Mouse (Mus musculus) heart, embryonic 16.5 days (tissue): ENCODE results near the gene Gm14137. TPM values are rescaled to one million over a fixed set of nuclear protein-coding genes. Genes with fewer than 3 reads are reported as not detected.

Experiments used
- ATAC-seq: fragments of 200-750 bp; cut with Nextera tagmentation; replicated peaks from 2 replicates; pipeline ENCODE4 v1.8.0; 2017; ENCODE audit warnings: moderate number of reproducible peaks; ENCODE audit not compliant: insufficient read depth, low FRiP score; ENCODE audit errors: extremely low read depth
- H3K27ac ChIP-seq: fragments of 300-500 bp; sonication (generic); 2 replicates; pipeline ENCODE4 v1.5.1; 2014; ENCODE audit warnings: mild to moderate bottlenecking, low read length, control low read depth, moderate library complexity
- H3K27me3 ChIP-seq: fragments of 300-500 bp; sonication (generic); 2 replicates; pipeline ENCODE4 v1.6.1; 2014; ENCODE audit warnings: low read length, mixed read lengths; ENCODE audit not compliant: control insufficient read depth, insufficient read depth
- H3K36me3 ChIP-seq: fragments of 300-500 bp; sonication (generic); 2 replicates; pipeline ENCODE4 v1.6.1; 2014; ENCODE audit not compliant: control insufficient read depth, insufficient read depth
- H3K4me1 ChIP-seq: fragments of 300-500 bp; sonication (generic); 2 replicates; pipeline ENCODE4 v1.6.1; 2014; ENCODE audit warnings: low read length, mixed read lengths; ENCODE audit not compliant: control insufficient read depth, insufficient read depth
- H3K4me2 ChIP-seq: fragments of 300-500 bp; sonication (generic); 2 replicates; pipeline ENCODE4 v1.6.1; 2014; ENCODE audit warnings: low read depth, mild to moderate bottlenecking, control low read depth, low read length
- H3K4me3 ChIP-seq: fragments of 300-500 bp; sonication (generic); 2 replicates; pipeline ENCODE4 v1.5.1; 2014; ENCODE audit warnings: mild to moderate bottlenecking, control low read depth, low read length
- H3K9ac ChIP-seq: fragments of 300-500 bp; sonication (generic); 2 replicates; pipeline ENCODE4 v1.6.1; 2014; ENCODE audit warnings: low read length, control low read depth
- H3K9me3 ChIP-seq: fragments of 300-500 bp; sonication (generic); replicated peaks from 2 replicates; pipeline ENCODE4 v1.6.1; 2016; ENCODE audit warnings: low read length; ENCODE audit not compliant: control insufficient read depth
- WGBS: fragments of 180-500 bp; shearing (Covaris S2); extraction: QIAGEN DNeasy Blood & Tissue Kit; methylation state at CpG from one replicate; pipeline ENCODE4 v1.1.7; 2014; 5-methylcytosine and 5-hydroxymethylcytosine counted together
- polyA plus RNA-seq: library from polyadenylated mRNA; unstranded; fragments of >200 nt; fragmentation: Nextera tagmentation; extraction: Ambion mirVana; gene quantifications from 2 replicates; pipeline ENCODE4 v1.2.1, GENCODE M21; 2015

Gm14137 gene
- polyA plus RNA-seq, 1 experiment from 2014 or later = 0.46 TPM

- Histone ChIP-seq H3K4me3 (no peak overlapping the region), H3K27me3 (no peaks in the 10 kb centered on the region), H3K36me3 (no peaks in the 10 kb centered on the region), H3K4me2 (no peak overlapping the region), H3K4me1 (peaks cover 2% of the 10 kb centered on the region; the same call in 1 of the 2 replicates), H3K9me3 (no peaks in the 10 kb centered on the region), H3K27ac (peak overlapping the region; percentile 19; the same call in 1 of the 2 replicates), H3K9ac (no peak overlapping the region)
- no peak for ATAC-seq
- WGBS = 67% methylated on average over 4 of the region's 4 CpGs
Observed at GRCm38 (mm10) chr2:119203871-119204460, 29.7 kb downstream of the Gm14137 start.

GRCm38 (mm10) chr2:119207961-119208343 lies 33.6 kb downstream of the Gm14137 start:
- H3K27me3 ChIP-seq = no peaks in the 10 kb centered on the region
- H3K9ac ChIP-seq = peak overlapping the region; percentile 73
- H3K27ac ChIP-seq = peak overlapping the region; percentile 92
- no peaks in the 10 kb centered on the region for H3K9me3 ChIP-seq
- H3K36me3 ChIP-seq = peaks cover 19% of the 10 kb centered on the region
- peak overlapping the region; percentile 87 for H3K4me3 ChIP-seq
- H3K4me2 ChIP-seq = peak overlapping the region; percentile 64
- 16% methylated on average over 6 of the region's 6 CpGs for WGBS
- peaks cover 7% of the 10 kb centered on the region for H3K4me1 ChIP-seq
- no peak for ATAC-seq

- Histone ChIP-seq H3K9ac (peak within 1 kb of the TSS; percentile 89), H3K9me3 (no peaks in the 10 kb centered on the region), H3K4me1 (peaks cover 5% of the 10 kb centered on the region), H3K27ac (peak within 1 kb of the TSS; percentile 92), H3K4me2 (peak within 1 kb of the TSS; percentile 79), H3K4me3 (peak within 1 kb of the TSS; percentile 87), H3K27me3 (no peaks in the 10 kb centered on the region), H3K36me3 (peaks cover 21% of the 10 kb centered on the region)
- WGBS = under 1% methylated on average over 51 of the region's 51 CpGs
- peak; percentile 97 for ATAC-seq
Observed at GRCm38 (mm10) chr2:119208344-119209175, 34.3 kb downstream of the Gm14137 start, which contains the start of the genes Zfyve19 and Dnajc17. Gene Zfyve19 (plus strand): TSS chr2:119208617. Gene Dnajc17 (minus strand): TSS chr2:119208795.

- ATAC-seq = no peak
- peak overlapping the region; percentile 79 for H3K4me2 ChIP-seq
- H3K9me3 ChIP-seq = no peaks in the 10 kb centered on the region
- no peaks in the 10 kb centered on the region for H3K27me3 ChIP-seq
- H3K4me1 ChIP-seq = peaks cover 5% of the 10 kb centered on the region
- peak overlapping the region; percentile 79 for H3K27ac ChIP-seq
- WGBS = 1% methylated on average over 13 of the region's 13 CpGs
- H3K36me3 ChIP-seq = peaks cover 21% of the 10 kb centered on the region
- H3K4me3 ChIP-seq = peak overlapping the region; percentile 87
- peak overlapping the region; percentile 89 for H3K9ac ChIP-seq
Observed at GRCm38 (mm10) chr2:119209176-119209507, 34.8 kb downstream of the Gm14137 start.

Other genes starting within 250 kb of the Gm14137 start
- gene Chst14, start 248.0 kb upstream of the Gm14137 start, polyA plus RNA-seq = 17.1 and 18.0 TPM in 2 replicates
- 18.6 and 19.6 TPM in 2 replicates for gene Ccdc32, start 145.1 kb upstream of the Gm14137 start, polyA plus RNA-seq
- gene Rpusd2, start 139.7 kb upstream of the Gm14137 start, polyA plus RNA-seq = 3.6 and 5.3 TPM in 2 replicates
- gene Knl1, start 127.4 kb upstream of the Gm14137 start, polyA plus RNA-seq = 34.2 and 39.5 TPM in 2 replicates
- 26.5 and 34.6 TPM in 2 replicates for gene Rad51, start 61.7 kb upstream of the Gm14137 start, polyA plus RNA-seq
- 27.0 and 28.4 TPM in 2 replicates for gene Rmdn3, start 17.5 kb upstream of the Gm14137 start, polyA plus RNA-seq
- 5.5 and 6.9 TPM in 2 replicates for gene Gchfr, start 6.7 kb upstream of the Gm14137 start, polyA plus RNA-seq
- gene Zfyve19, start 34.1 kb downstream of the Gm14137 start, polyA plus RNA-seq = 36.8 and 37.9 TPM in 2 replicates
- 10.5 and 11.2 TPM in 2 replicates for gene Dnajc17, start 34.3 kb downstream of the Gm14137 start, polyA plus RNA-seq
- gene Ppp1r14d, start 55.4 kb downstream of the Gm14137 start, polyA plus RNA-seq = 0.18 and 0.26 TPM in 2 replicates
- 3.7 and 5.1 TPM in 2 replicates for gene Spint1, start 62.9 kb downstream of the Gm14137 start, polyA plus RNA-seq
- 1.0 and 1.3 TPM in 2 replicates for gene Rhov, start 96.8 kb downstream of the Gm14137 start, polyA plus RNA-seq
- gene Vps18, start 114.2 kb downstream of the Gm14137 start, polyA plus RNA-seq = 13.3 and 13.6 TPM in 2 replicates
- 14.1 TPM in 2 replicates for gene Dll4, start 151.3 kb downstream of the Gm14137 start, polyA plus RNA-seq
- gene Chac1, start 176.7 kb downstream of the Gm14137 start, polyA plus RNA-seq = 0.42 and 0.50 TPM in 2 replicates